Mouse (Mus musculus) kidney, adult 2 months (tissue): Measurements from ENCODE around the gene Map3k19.

ENCODE experiments used
- CTCF ChIP-seq: fragments of 200-500 bp; conservative IDR thresholded peaks from 2 replicates; pipeline ENCODE4 v1.5.1; 2011; ENCODE audit warnings: low read depth, mild to moderate bottlenecking, control low read depth, low read length, moderate library complexity, mixed read lengths; ENCODE audit not compliant: insufficient read depth, insufficient read length
- POLR2A ChIP-seq: fragments of 200-500 bp; IDR thresholded peaks from one replicate; pipeline ENCODE4 v1.6.1; 2011; ENCODE audit warnings: low read depth, low read length, control low read depth

DNA sequence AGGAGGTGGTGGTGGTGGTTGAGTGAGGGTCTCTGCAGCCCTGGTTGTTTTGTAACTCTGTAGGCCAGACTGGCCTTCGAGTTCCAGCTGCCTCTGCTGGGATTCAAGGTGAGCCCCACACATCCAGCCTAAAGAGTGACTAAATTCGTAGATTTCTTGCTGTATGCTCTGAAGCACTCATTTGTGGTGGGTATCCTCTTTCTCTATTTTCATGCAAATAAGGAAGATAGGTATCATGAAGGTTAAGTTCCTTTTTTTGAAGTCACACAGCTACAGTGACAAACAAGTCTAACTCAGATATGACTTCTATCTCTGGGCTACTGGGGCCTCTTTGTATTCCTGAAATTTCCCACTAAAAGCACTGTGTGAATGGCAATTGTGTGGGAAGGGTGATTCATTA lies 74.0 kb downstream of the Map3k19 start:
- TF ChIP-seq POLR2A (no peak), CTCF (no peak)
